Mouse (Mus musculus): Measurements from ENCODE around the gene Arid5a. TPM values are rescaled to one million over a fixed set of nuclear protein-coding genes. Genes with fewer than 3 reads are reported as not detected.

Arid5a gene
- polyA plus RNA-seq, 1 experiment from 2014 or later = 3.4 TPM

DNA sequence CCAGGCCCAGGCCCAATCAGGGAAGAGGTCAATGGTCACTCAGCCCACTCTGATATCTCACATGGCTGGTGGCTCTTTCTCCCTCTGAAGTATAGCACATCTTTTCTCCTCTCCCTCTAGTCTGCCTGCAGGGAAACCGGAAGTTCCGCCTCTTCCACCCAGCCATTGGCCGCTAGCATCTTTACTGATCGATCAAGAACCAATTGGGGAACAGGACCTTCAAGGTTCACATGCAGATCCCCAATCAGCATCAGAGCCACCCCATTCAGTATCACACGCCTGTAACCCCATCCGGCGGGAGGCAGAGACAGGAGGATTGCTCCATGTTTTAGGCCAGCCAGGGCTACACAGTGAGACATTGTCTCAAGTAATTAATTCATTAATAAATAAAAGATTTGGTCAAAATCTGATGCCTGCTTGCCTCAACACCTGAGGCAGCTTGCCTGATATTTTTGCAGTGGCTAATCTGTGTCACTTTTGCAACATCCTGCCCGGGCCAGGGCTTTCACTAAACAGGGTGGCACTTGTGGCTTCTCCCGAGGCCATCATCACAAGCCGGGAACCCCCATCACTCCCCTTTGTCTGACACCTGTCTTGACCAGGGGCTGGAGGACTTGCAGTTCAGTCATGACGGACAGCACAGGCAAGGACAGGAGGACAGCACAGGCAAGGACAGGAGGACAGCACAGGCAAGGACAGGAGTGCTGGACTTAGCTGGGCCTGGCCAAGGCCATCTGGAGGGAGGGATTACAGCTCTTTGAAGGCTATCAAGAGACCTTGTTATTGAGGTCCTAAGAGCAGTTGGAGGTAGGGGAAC, 7.6 kb downstream of the Arid5a start:
- Histone ChIP-seq H3K4me1 (no peaks in the 10 kb centered on the region), H3K36me3 (replicated peaks) (no peaks in the 10 kb centered on the region), H3K27me3 (replicated peaks) (no peaks in the 10 kb centered on the region), H3K4me2 (no peak overlapping the region), H3K4me3 (no peak overlapping the region), H3K9ac (no peak overlapping the region), H3K27ac (no peak overlapping the region), H3K9me3 (no peaks in the 10 kb centered on the region)
- 87% methylated on average over 11 of the region's 11 CpGs for WGBS
- no peak for ATAC-seq (replicated peaks)

- no peaks in the 10 kb centered on the region for H3K27me3 ChIP-seq (replicated peaks)
- H3K27ac ChIP-seq = no peak overlapping the region
- ATAC-seq (replicated peaks) = no peak
- H3K4me3 ChIP-seq = no peak overlapping the region
- no peak overlapping the region for H3K4me2 ChIP-seq
- no peaks in the 10 kb centered on the region for H3K36me3 ChIP-seq (replicated peaks)
- WGBS = 89% methylated on average over 2 of the region's 2 CpGs
- no peak overlapping the region for H3K9ac ChIP-seq
- H3K9me3 ChIP-seq = no peaks in the 10 kb centered on the region
- H3K4me1 ChIP-seq = no peaks in the 10 kb centered on the region
Observed at GRCm38 (mm10) chr1:36315776-36316100, 8.2 kb downstream of the Arid5a start.

DNA sequence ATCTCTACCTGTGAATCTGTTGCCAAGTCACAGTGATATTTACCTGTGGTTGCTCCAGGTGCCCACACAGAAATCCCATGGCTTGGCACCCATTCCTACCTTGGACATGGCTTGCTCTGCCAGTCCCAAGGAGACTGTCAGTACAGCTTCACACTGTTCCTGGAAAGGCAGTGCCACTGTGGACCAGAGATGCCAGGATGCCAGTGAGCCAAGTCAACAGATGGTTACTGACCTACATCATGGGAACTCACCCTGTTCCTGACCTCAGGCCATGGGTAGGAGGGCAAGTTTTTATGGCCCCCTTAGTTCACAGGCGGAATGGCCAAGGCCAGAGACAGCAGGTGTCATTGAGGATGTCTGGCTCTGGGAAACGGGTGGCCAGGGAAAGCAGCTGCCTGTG, 13.6 kb downstream of the Arid5a start:
- WGBS = 91% methylated on average over 2 of the region's 2 CpGs
- Histone ChIP-seq H3K9me3 (no peaks in the 10 kb centered on the region), H3K4me2 (no peak overlapping the region), H3K4me1 (no peaks in the 10 kb centered on the region), H3K36me3 (replicated peaks) (no peaks in the 10 kb centered on the region), H3K9ac (no peak overlapping the region), H3K27me3 (replicated peaks) (no peaks in the 10 kb centered on the region), H3K4me3 (no peak overlapping the region), H3K27ac (no peak overlapping the region)
- no peak for ATAC-seq (replicated peaks)

DNA sequence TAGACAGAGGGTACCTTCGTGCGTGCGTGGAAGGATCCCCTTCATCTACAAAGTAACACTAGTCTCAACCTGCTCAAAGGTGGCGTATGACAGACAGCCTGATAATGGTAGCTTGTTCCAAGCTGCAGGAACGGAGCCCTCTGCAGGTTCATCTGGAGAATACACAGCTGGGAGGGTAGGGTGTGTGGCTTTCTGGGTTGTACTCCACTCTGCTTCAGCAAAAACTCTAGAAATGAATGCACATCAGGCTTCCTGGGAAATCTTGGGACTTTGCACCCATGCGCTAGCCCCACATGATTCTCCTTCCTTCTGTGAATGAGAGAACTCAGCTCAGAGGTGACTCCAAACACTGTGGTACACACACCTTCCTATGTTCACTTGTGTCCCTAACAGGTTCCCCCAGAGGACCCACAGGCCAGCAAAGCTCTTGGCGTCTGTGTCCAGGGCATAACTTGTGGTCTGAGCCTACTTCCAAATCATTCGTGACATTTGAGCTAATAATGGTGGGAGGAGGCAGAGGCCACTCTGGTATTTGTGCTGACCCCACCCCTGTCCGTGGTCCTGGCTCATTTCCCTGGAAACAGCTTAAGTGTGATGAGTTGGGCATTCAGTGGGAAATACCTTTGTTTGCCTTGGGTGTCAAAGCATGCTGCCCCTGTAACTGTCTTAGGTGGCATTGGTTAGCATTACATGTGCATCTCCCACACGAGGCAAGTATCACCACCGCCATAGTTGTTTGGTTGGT, 14.5 kb downstream of the Arid5a start:
- Histone ChIP-seq H3K4me1 (no peaks in the 10 kb centered on the region), H3K36me3 (replicated peaks) (no peaks in the 10 kb centered on the region), H3K4me2 (no peak overlapping the region), H3K27ac (no peak overlapping the region), H3K9me3 (no peaks in the 10 kb centered on the region), H3K4me3 (no peak overlapping the region), H3K27me3 (replicated peaks) (no peaks in the 10 kb centered on the region), H3K9ac (no peak overlapping the region)
- no peak for ATAC-seq (replicated peaks)
- 74% methylated on average over 11 of the region's 11 CpGs for WGBS

- Histone ChIP-seq H3K4me1 (no peaks in the 10 kb centered on the region), H3K9ac (no peak overlapping the region), H3K9me3 (no peaks in the 10 kb centered on the region), H3K36me3 (replicated peaks) (no peaks in the 10 kb centered on the region), H3K4me3 (no peak overlapping the region), H3K4me2 (no peak overlapping the region), H3K27ac (no peak overlapping the region), H3K27me3 (replicated peaks) (no peaks in the 10 kb centered on the region)
- 78% methylated on average over 9 of the region's 9 CpGs for WGBS
- no peak for ATAC-seq (replicated peaks)
Observed at GRCm38 (mm10) chr1:36323076-36323475, 15.5 kb downstream of the Arid5a start.

DNA sequence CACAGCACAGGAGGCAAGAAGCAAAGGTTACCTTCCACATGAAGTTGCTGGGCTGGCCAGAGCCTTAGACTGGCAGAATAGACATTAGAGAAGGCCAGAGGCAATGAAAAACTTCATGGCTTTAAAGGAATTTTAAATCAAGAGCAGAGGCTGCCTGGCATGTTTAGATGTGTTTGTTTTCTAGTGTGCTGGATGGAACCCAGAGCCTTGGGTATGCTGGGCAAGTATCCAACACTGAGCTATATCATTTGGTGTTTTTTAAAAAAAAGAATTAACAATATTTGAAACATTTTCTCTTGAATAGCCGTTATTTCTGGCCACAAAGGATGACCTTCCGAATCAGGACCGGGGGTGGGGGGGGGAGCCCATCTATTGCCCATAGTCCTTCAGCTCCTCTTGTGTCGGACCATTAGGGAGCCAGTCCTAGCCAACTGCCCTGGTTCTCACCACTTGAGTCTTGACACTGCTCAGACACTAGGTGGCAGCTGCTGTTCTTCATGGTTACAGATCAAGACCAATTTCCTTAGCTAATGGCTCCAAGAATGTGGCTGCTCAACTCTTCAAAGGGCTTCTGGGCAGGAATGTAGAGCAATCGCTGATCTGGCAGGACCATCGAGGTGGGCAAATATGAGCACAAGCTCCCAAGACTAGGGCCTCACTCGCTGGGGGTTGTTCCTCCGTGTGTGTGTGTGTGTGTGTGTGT, 16.4 kb downstream of the Arid5a start:
- Histone ChIP-seq H3K36me3 (replicated peaks) (no peaks in the 10 kb centered on the region), H3K27ac (no peak overlapping the region), H3K4me3 (no peak overlapping the region), H3K27me3 (replicated peaks) (no peaks in the 10 kb centered on the region), H3K9me3 (no peaks in the 10 kb centered on the region), H3K4me1 (no peaks in the 10 kb centered on the region), H3K9ac (no peak overlapping the region), H3K4me2 (no peak overlapping the region)
- ATAC-seq (replicated peaks) = peak; percentile 35; the same call in 1 of the 2 replicates
- 61% methylated on average over 8 of the region's 8 CpGs for WGBS

DNA sequence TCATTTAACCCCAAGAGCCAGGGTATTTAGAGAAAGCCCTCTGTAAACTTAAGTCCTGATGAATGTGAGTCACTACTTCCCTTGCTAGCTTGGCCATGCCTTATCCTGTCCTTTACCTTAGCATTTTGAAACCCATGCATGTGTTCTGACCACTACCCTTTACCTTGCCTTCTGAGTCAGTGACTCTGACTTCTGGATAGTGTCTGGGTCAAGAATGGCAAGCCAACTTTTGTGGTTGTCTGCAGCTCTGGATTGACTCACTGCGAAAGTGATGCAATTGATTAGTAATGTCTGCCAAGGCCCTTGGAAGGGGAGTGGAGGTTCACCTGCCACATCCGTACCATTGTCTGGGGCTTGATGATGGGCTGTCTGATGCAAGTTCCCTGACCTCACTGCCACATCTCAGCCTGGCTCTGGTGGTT, 18.4 kb downstream of the Arid5a start:
- 91% methylated on average over 2 of the region's 2 CpGs for WGBS

GRCm38 (mm10) chr1:36326815-36327214, 19.3 kb downstream of the Arid5a start:
- no peak overlapping the region for H3K9ac ChIP-seq
- peaks cover 10% of the 10 kb centered on the region; the same call in 1 of the 2 replicates for H3K36me3 ChIP-seq (replicated peaks)
- H3K4me3 ChIP-seq = no peak overlapping the region
- H3K4me2 ChIP-seq = no peak overlapping the region
- no peaks in the 10 kb centered on the region for H3K9me3 ChIP-seq
- no peak for ATAC-seq (replicated peaks)
- no peaks in the 10 kb centered on the region for H3K4me1 ChIP-seq
- no peaks in the 10 kb centered on the region for H3K27me3 ChIP-seq (replicated peaks)
- H3K27ac ChIP-seq = no peak overlapping the region
- WGBS = 90% methylated on average over 2 of the region's 2 CpGs

More for the DNA sequence above, 18.4 kb downstream of the Arid5a start:
- Histone ChIP-seq H3K4me3 (no peak overlapping the region), H3K4me1 (no peaks in the 10 kb centered on the region), H3K27me3 (replicated peaks) (no peaks in the 10 kb centered on the region), H3K36me3 (replicated peaks) (peaks cover 10% of the 10 kb centered on the region; the same call in 1 of the 2 replicates), H3K4me2 (no peak overlapping the region), H3K9ac (no peak overlapping the region), H3K27ac (no peak overlapping the region), H3K9me3 (no peaks in the 10 kb centered on the region)
- ATAC-seq (replicated peaks) = no peak

GRCm38 (mm10) chr1:36331743-36332142, 24.2 kb downstream of the Arid5a start:
- WGBS = 81% methylated on average over 6 of the region's 6 CpGs
- no peak overlapping the region for H3K4me3 ChIP-seq
- no peaks in the 10 kb centered on the region for H3K9me3 ChIP-seq
- ATAC-seq (replicated peaks) = no peak
- H3K36me3 ChIP-seq (replicated peaks) = peaks cover 21% of the 10 kb centered on the region; the same call in 1 of the 2 replicates
- no peak overlapping the region for H3K27ac ChIP-seq
- no peak overlapping the region for H3K4me2 ChIP-seq
- no peak overlapping the region for H3K9ac ChIP-seq
- no peaks in the 10 kb centered on the region for H3K27me3 ChIP-seq (replicated peaks)
- no peaks in the 10 kb centered on the region for H3K4me1 ChIP-seq

DNA sequence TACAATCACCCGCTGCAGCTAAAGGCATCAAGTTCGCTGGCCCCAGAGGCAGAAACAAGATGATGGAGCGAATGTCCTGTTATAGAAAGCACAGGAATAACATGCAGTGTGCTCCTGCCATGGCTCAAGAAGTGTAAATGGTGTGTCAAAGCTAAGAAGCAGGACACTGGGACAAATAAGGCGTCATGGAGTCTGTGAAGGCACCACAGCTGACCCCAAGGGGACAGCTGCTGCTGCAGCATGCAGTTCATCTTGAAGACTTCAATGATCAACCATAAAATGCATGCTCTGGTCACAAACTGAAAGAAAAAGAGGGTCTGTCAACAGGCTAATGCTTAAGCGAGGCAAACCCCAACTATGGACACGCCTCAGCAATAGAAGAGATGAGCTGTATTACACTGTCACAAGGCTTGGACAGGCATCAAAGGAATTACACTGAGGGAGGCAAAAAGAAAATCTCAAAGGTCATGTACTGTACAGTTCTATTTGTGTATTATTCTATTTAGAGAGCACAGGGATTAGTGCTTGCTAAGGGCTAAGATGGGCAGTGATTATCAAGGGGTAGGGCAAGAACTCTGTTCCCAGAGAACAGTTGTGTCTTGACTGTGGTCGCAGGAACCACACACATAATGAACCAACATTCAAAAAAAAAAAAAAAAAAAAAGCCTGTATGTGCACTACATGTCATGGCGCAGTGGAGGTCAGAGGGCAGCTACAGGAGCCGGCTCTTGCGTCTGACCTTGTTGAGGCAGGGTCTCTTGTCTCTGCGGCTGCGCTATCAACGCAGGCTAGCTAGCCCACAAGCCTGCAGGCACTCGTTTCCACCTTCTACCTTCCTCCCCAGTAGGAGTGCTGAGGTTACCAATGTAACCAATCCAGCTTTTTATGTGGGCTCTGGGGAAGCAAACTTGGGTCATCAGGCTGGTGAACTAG, 25.7 kb downstream of the Arid5a start:
- H3K9me3 ChIP-seq = no peaks in the 10 kb centered on the region
- H3K4me1 ChIP-seq = no peaks in the 10 kb centered on the region
- no peak overlapping the region for H3K4me3 ChIP-seq
- peaks cover 35% of the 10 kb centered on the region for H3K36me3 ChIP-seq (replicated peaks)
- no peak overlapping the region for H3K4me2 ChIP-seq
- no peaks in the 10 kb centered on the region for H3K27me3 ChIP-seq (replicated peaks)
- no peak overlapping the region for H3K27ac ChIP-seq
- WGBS = 87% methylated on average over 14 of the region's 14 CpGs
- H3K9ac ChIP-seq = no peak overlapping the region
- no peak for ATAC-seq (replicated peaks)

GRCm38 (mm10) chr1:36342547-36342946, 35.0 kb downstream of the Arid5a start:
- no peaks in the 10 kb centered on the region for H3K9me3 ChIP-seq
- no peaks in the 10 kb centered on the region for H3K27me3 ChIP-seq (replicated peaks)
- H3K4me1 ChIP-seq = no peaks in the 10 kb centered on the region
- no peak overlapping the region for H3K9ac ChIP-seq
- WGBS = 92% methylated on average over 6 of the region's 6 CpGs
- no peak overlapping the region for H3K4me3 ChIP-seq
- ATAC-seq (replicated peaks) = no peak
- no peak overlapping the region for H3K4me2 ChIP-seq
- no peak overlapping the region for H3K27ac ChIP-seq
- peaks cover 82% of the 10 kb centered on the region for H3K36me3 ChIP-seq (replicated peaks)
